Mouse (Mus musculus): Measurements from ENCODE around the gene Cox10. TPM values are rescaled to one million over a fixed set of nuclear protein-coding genes. Genes with fewer than 3 reads are reported as not detected.
A peak's percentile ranks its signal among the peaks of the same experiment; 100 is the strongest.

Gene Cox10
- polyA plus RNA-seq, 1 experiment from 2014 or later, result 7.4 TPM

GRCm38 (mm10) chr11:64000200-64000794 is 79.0 kb downstream of the Cox10 start:
- 56% methylated on average over 5 of the region's 5 CpGs for WGBS (ENCODE audit: insufficient replicate concordance)
- Histone ChIP-seq H3K27ac (ENCODE audit: low read length) (no peak overlapping the region), H3K4me2 (ENCODE audit: low read depth, low read length) (no peak overlapping the region), H3K4me1 (ENCODE audit: control insufficient read depth, low read depth, low read length) (peaks cover 16% of the 10 kb centered on the region), H3K9me3 (replicated peaks; ENCODE audit: control insufficient read depth, low read length) (no peaks in the 10 kb centered on the region), H3K36me3 (ENCODE audit: control insufficient read depth, insufficient read depth) (no peaks in the 10 kb centered on the region), H3K9ac (ENCODE audit: low read depth, low read length) (no peak overlapping the region), H3K27me3 (ENCODE audit: control insufficient read depth, insufficient read depth, low read depth, low read length) (no peaks in the 10 kb centered on the region), H3K4me3 (ENCODE audit: low read depth, low read length) (no peak overlapping the region)
- ATAC-seq (ENCODE audit: low read depth), result no peak

- Histone ChIP-seq H3K36me3 (ENCODE audit: control insufficient read depth, insufficient read depth) (no peaks in the 10 kb centered on the region), H3K9me3 (replicated peaks; ENCODE audit: control insufficient read depth, low read length) (no peaks in the 10 kb centered on the region), H3K27ac (ENCODE audit: low read length) (no peak overlapping the region), H3K27me3 (ENCODE audit: control insufficient read depth, insufficient read depth, low read depth, low read length) (no peaks in the 10 kb centered on the region), H3K4me1 (ENCODE audit: control insufficient read depth, low read depth, low read length) (peaks cover 16% of the 10 kb centered on the region), H3K4me2 (ENCODE audit: low read depth, low read length) (no peak overlapping the region), H3K9ac (ENCODE audit: low read depth, low read length) (no peak overlapping the region), H3K4me3 (ENCODE audit: low read depth, low read length) (no peak overlapping the region)
- no peak for ATAC-seq (ENCODE audit: low read depth)
- 72% methylated on average over 6 of the region's 6 CpGs for WGBS (ENCODE audit: insufficient replicate concordance)
Measured at GRCm38 (mm10) chr11:63999431-63999830, 79.8 kb downstream of the Cox10 start.

DNA sequence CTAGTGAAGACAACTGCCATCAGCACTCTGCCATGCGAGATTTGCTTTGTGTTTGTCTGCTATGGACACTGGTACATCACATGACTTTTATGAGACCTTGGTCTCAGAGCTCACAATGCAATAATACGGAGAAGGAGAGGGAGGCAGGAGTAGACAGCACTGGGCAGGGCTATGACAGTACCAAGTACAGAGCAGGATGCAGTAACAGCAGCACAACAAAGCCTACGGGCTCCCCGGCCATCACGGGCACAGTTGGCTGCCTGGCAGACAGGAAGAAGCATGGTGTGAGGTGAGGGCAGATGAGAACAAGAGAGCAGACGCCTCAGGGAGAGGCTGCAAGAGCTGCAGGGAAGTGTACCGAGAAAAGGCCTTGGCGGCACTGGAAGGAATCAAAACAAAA is 87.3 kb downstream of the Cox10 start:
- WGBS (ENCODE audit: insufficient replicate concordance), result 71% methylated on average over 8 of the region's 8 CpGs
- ATAC-seq (ENCODE audit: low read depth), result no peak
- H3K27me3 ChIP-seq (ENCODE audit: control insufficient read depth, insufficient read depth, low read depth, low read length), result no peaks in the 10 kb centered on the region

DNA sequence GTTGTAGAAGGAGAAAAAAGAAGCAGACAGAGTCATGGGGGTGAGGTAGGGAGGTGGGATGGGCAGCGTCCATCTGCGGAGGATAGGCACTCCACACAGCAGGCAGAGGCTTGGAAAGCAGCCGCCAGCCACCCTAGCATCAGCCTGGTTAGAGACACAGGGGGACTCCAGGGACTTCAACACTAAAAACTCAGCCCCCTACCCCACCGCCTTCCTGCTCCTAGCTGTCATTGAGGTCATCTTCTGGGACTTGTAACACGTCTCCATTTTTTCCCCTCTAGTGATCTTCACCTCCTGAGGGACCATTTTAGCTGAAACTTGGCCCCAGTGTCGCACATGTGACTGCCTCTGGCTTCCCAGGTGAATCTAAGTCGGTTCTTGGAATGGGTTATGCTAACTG is 88.5 kb downstream of the Cox10 start:
- H3K27me3 ChIP-seq (ENCODE audit: control insufficient read depth, insufficient read depth, low read depth, low read length), result no peaks in the 10 kb centered on the region
- peaks cover 2% of the 10 kb centered on the region; the same call in 1 of the 2 replicates for H3K4me1 ChIP-seq (ENCODE audit: control insufficient read depth, low read depth, low read length)
- 76% methylated on average over 7 of the region's 7 CpGs for WGBS (ENCODE audit: insufficient replicate concordance)
- no peaks in the 10 kb centered on the region for H3K36me3 ChIP-seq (ENCODE audit: control insufficient read depth, insufficient read depth)
- no peak overlapping the region for H3K4me2 ChIP-seq (ENCODE audit: low read depth, low read length)
- H3K9ac ChIP-seq (ENCODE audit: low read depth, low read length), result no peak overlapping the region
- no peaks in the 10 kb centered on the region for H3K9me3 ChIP-seq (replicated peaks; ENCODE audit: control insufficient read depth, low read length)
- H3K27ac ChIP-seq (ENCODE audit: low read length), result no peak overlapping the region
- H3K4me3 ChIP-seq (ENCODE audit: low read depth, low read length), result no peak overlapping the region
- ATAC-seq (ENCODE audit: low read depth), result no peak

More for the DNA sequence above, 87.3 kb downstream of the Cox10 start:
- no peak overlapping the region for H3K4me3 ChIP-seq (ENCODE audit: low read depth, low read length)
- peaks cover 2% of the 10 kb centered on the region; the same call in 1 of the 2 replicates for H3K4me1 ChIP-seq (ENCODE audit: control insufficient read depth, low read depth, low read length)
- no peaks in the 10 kb centered on the region for H3K36me3 ChIP-seq (ENCODE audit: control insufficient read depth, insufficient read depth)
- H3K4me2 ChIP-seq (ENCODE audit: low read depth, low read length), result no peak overlapping the region
- no peak overlapping the region for H3K27ac ChIP-seq (ENCODE audit: low read length)
- no peaks in the 10 kb centered on the region for H3K9me3 ChIP-seq (replicated peaks; ENCODE audit: control insufficient read depth, low read length)
- no peak overlapping the region for H3K9ac ChIP-seq (ENCODE audit: low read depth, low read length)

DNA sequence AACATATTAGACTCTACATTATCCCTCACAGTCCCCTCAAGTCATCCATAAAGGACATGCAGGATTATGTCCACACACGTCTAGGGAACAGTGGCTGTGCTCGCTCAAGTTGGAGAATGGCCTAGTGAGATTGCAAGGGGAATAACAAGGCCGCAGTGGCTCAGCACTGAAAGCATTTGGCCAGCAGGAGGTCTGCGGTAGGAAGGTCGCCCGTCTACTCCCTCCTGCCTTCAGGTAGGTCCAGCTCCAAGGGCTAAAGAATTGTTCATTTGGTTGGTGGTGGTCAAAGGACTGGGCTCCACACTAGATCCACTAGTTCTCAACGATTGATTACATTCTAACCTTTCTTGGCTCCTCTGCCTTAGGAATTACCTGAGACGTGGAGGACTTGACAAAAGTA is 89.0 kb downstream of the Cox10 start:
- no peak for ATAC-seq (ENCODE audit: low read depth)
- Histone ChIP-seq H3K4me2 (ENCODE audit: low read depth, low read length) (no peak overlapping the region), H3K4me1 (ENCODE audit: control insufficient read depth, low read depth, low read length) (peaks cover 2% of the 10 kb centered on the region; the same call in 1 of the 2 replicates), H3K9me3 (replicated peaks; ENCODE audit: control insufficient read depth, low read length) (no peaks in the 10 kb centered on the region), H3K36me3 (ENCODE audit: control insufficient read depth, insufficient read depth) (no peaks in the 10 kb centered on the region), H3K27ac (ENCODE audit: low read length) (no peak overlapping the region), H3K9ac (ENCODE audit: low read depth, low read length) (no peak overlapping the region), H3K4me3 (ENCODE audit: low read depth, low read length) (no peak overlapping the region), H3K27me3 (ENCODE audit: control insufficient read depth, insufficient read depth, low read depth, low read length) (no peaks in the 10 kb centered on the region)
- 76% methylated on average over 8 of the region's 8 CpGs for WGBS (ENCODE audit: insufficient replicate concordance)

- ATAC-seq (ENCODE audit: low read depth), result peak; percentile 67
- Histone ChIP-seq H3K36me3 (ENCODE audit: control insufficient read depth, insufficient read depth) (no peaks in the 10 kb centered on the region), H3K4me3 (ENCODE audit: low read depth, low read length) (no peak overlapping the region), H3K27me3 (ENCODE audit: control insufficient read depth, insufficient read depth, low read depth, low read length) (no peaks in the 10 kb centered on the region), H3K9me3 (replicated peaks; ENCODE audit: control insufficient read depth, low read length) (no peaks in the 10 kb centered on the region), H3K4me2 (ENCODE audit: low read depth, low read length) (no peak overlapping the region), H3K27ac (ENCODE audit: low read length) (no peak overlapping the region), H3K9ac (ENCODE audit: low read depth, low read length) (no peak overlapping the region), H3K4me1 (ENCODE audit: control insufficient read depth, low read depth, low read length) (peaks cover 2% of the 10 kb centered on the region; the same call in 1 of the 2 replicates)
- WGBS (ENCODE audit: insufficient replicate concordance), result 44% methylated on average over 9 of the region's 9 CpGs
Measured at GRCm38 (mm10) chr11:63988991-63989860, 90.0 kb downstream of the Cox10 start.

- Histone ChIP-seq H3K4me2 (ENCODE audit: low read depth, low read length) (no peak overlapping the region), H3K9ac (ENCODE audit: low read depth, low read length) (no peak overlapping the region), H3K9me3 (replicated peaks; ENCODE audit: control insufficient read depth, low read length) (no peaks in the 10 kb centered on the region), H3K4me3 (ENCODE audit: low read depth, low read length) (no peak overlapping the region), H3K27ac (ENCODE audit: low read length) (0 out of 2 replicates have a peak overlapping the region, but pooled peaks have one; percentile 12), H3K36me3 (ENCODE audit: control insufficient read depth, insufficient read depth) (no peaks in the 10 kb centered on the region), H3K4me1 (ENCODE audit: control insufficient read depth, low read depth, low read length) (peaks cover 2% of the 10 kb centered on the region; the same call in 1 of the 2 replicates), H3K27me3 (ENCODE audit: control insufficient read depth, insufficient read depth, low read depth, low read length) (no peaks in the 10 kb centered on the region)
- WGBS (ENCODE audit: insufficient replicate concordance), result 61% methylated on average over 3 of the region's 3 CpGs
- peak; percentile 39; the same call in 1 of the 2 replicates for ATAC-seq (ENCODE audit: low read depth)
Measured at GRCm38 (mm10) chr11:63988031-63988665, 91.1 kb downstream of the Cox10 start.

DNA sequence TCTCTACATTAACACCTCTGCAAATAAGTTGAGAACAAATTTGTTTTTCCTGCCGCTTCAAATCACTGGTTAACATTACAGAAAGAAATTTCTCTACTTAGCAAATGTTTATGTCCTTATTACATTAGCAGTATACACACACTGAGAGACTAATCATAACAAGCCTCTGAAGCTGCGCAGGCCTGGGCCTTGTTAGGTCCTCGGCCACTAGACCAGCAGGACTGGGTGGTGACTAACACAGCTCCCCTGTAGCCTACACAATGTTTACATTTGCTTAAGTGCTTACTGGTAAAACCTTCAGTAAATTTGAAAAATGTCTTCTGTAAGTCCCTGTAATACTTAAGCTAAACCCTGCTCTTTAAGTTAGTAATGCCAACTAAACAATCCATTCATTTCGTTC is 92.6 kb downstream of the Cox10 start:
- H3K4me1 ChIP-seq (ENCODE audit: control insufficient read depth, low read depth, low read length), result peaks cover 2% of the 10 kb centered on the region; the same call in 1 of the 2 replicates
- no peaks in the 10 kb centered on the region for H3K9me3 ChIP-seq (replicated peaks; ENCODE audit: control insufficient read depth, low read length)
- no peaks in the 10 kb centered on the region for H3K36me3 ChIP-seq (ENCODE audit: control insufficient read depth, insufficient read depth)
- no peak overlapping the region for H3K27ac ChIP-seq (ENCODE audit: low read length)
- no peak overlapping the region for H3K9ac ChIP-seq (ENCODE audit: low read depth, low read length)
- H3K4me2 ChIP-seq (ENCODE audit: low read depth, low read length), result no peak overlapping the region
- H3K27me3 ChIP-seq (ENCODE audit: control insufficient read depth, insufficient read depth, low read depth, low read length), result no peaks in the 10 kb centered on the region
- no peak for ATAC-seq (ENCODE audit: low read depth)
- no peak overlapping the region for H3K4me3 ChIP-seq (ENCODE audit: low read depth, low read length)
- 69% methylated on average over 4 of the region's 4 CpGs for WGBS (ENCODE audit: insufficient replicate concordance)
